Mouse (Mus musculus): Measurements from ENCODE around the gene C2cd3.
"Not testable (repeated sequence)": the region's sequence is repeated elsewhere in the genome, so short reads cannot be mapped to it uniquely, and the experiment has no call there.

Gene C2cd3

GRCm38 (mm10) chr7:100470796-100471406 is 98.9 kb downstream of the C2cd3 start:
- DNase-seq (ENCODE audit: low spot score), result no peak

DNA sequence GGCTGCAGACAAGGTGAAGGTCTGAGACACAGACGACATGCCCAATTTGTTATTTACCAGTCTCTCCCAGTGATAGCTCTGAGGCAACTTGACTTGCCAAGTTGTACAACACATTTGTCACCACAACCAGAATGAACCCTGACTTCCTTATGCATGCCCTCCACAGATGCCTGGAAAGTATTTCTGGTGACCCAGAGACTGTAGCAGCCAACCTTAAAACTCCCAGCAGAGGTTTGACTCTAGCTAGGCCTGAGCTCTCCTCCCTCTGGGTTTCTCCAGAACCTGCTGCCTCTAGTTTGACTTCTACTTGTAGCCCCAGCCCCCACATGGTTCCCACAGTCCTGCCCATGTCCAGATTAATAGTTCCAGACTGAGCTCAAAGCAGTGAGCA is 99.4 kb downstream of the C2cd3 start:
- no peak for DNase-seq (ENCODE audit: low spot score)

GRCm38 (mm10) chr7:100472777-100473176 is 100.7 kb downstream of the C2cd3 start, which contains the start of gene Ucp3:
TSS of gene Ucp3 (plus strand) at chr7:100472990.
- no peak for DNase-seq (ENCODE audit: low spot score)

DNA sequence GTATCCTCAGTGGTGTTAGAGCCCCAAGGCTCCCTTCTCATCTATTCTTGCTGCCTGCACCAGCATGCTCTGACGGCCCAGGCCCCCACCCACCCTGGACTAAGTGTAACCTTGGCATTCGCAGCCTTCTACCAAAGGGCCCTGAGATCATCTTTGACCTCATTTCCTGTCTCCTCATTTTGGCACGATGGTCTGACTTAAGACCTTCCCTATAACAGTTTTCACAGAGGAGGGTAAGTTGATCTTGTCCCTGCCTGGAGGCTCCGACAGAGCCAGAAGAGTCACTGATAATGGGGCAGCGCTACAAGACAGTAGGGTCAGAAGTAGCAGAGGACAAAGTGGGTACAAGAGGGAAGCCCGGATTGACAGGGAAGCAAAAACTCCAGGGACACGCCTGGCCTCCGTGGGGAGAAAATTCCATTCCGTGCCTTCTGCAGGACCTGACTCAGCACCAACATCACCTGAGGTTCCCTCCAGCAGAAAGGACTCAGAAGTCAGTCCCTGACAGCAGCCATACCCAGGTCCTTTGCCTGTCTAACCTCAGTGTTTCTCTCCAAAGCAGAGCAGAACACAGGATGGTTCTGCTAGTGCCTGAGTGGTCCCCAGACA is 101.9 kb downstream of the C2cd3 start:
- no peak for DNase-seq (ENCODE audit: low spot score)

- no peak for DNase-seq (ENCODE audit: low spot score)
These were observed 102.6 kb downstream of the C2cd3 start for GRCm38 (mm10) chr7:100474680-100475079.

- DNase-seq (ENCODE audit: low spot score), result no peak
These were observed 107.2 kb downstream of the C2cd3 start for GRCm38 (mm10) chr7:100479100-100479822.

- DNase-seq (ENCODE audit: low spot score), result peak; percentile 25
These were observed 107.8 kb downstream of the C2cd3 start for GRCm38 (mm10) chr7:100479823-100480164.

DNA sequence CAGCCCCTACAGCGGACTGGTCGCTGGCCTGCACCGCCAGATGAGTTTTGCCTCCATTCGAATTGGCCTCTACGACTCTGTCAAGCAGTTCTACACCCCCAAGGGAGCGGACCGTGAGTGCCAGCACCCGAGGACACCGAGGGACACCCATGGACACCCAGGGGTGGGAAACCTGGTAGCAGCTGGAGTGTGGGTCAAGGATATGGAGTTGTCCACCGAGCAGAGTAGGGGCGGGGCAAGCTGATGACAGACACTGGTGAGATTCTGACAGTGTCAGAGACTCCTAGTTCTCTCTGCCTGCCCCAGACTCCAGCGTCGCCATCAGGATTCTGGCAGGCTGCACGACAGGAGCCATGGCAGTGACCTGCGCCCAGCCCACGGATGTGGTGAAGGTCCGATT is 108.1 kb downstream of the C2cd3 start:
- DNase-seq (ENCODE audit: low spot score), result no peak

- DNase-seq (ENCODE audit: low spot score), result not testable (repeated sequence)
These were observed 110.0 kb downstream of the C2cd3 start for GRCm38 (mm10) chr7:100482046-100482445.

DNA sequence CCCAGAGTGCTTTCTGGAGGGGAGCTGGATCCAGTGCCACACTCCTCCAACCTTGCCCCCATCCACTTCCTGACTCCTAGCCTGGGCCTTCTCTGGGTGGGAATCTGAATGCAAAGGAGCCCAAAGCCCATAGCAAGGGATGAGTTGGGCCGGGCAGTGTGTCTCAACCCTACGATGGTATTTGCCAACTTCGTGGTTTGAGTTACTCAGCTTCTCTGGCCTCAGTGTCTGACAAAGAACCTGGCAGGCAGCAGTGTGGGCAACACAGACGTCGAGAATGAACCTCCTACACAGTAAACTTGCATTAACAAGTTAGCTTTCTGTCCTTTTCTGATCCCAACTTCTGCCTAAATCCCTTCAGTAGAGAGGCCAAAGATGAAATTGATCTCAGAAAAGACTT is 112.5 kb downstream of the C2cd3 start:
- DNase-seq (ENCODE audit: low spot score), result no peak

GRCm38 (mm10) chr7:100487301-100487700 is 115.3 kb downstream of the C2cd3 start:
- DNase-seq (ENCODE audit: low spot score), result no peak

DNA sequence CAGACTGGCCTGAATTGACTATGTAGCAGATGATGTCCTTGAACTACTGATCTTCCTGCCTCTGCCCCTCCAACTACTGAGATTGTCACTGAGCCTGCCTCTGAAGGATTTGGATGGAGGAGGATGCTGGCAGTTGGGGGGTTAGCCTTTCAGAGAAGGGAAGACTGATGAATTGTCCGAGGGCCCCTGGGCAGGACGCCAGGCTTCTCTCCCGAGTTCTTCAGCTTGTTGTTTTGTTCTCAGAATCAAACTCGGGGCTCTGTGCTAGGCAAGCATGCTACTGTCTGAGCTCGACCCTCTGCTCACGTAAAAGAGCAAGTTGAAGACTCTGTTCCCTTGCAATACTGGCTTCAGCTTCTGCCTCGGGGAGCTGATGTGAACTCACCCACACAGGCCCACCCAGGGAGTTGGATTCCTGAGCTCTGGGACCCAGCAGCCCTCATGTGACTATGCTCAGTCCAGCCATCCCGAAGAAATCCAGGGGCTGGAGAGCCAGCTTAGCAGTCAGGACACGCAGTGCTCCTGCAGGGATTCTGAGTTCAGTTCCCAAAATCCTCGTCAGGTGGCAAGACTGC is 116.5 kb downstream of the C2cd3 start:
- no peak for DNase-seq (ENCODE audit: low spot score)

DNA sequence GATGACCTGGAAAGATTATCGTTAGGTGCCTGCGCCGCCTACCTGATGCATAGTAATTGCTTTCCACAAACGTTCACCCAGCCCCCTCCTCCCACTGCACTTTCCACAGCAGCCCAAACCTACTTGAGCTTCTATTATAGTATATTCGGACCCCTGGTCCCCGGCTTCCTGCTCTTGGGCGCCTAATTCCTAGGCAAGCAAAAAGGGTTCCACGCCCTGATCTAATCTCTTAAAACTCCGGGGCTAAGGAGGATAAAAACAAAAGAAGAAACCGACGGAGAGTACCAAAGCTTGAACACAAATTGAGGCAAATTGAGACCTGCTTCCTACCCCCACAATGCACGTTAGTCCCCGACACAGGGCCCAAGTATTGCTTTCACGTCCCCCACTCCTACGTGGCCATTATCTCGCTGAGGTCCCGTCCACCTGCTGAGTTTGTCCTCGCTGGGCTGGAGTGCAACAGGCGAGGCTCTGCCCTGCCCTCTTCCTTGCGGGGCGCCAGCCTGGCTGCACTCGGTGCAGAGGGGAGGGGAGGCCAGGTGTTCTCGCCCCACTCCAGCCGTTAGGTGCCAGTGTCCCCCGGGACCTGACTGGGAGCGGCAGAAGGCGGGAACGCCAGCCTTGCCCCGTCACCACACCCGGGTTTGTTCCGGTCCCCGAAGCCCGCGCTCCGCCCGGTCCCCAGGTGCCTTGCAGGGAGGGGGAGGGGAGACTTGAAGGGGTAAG is 120.5 kb downstream of the C2cd3 start:
- DNase-seq (ENCODE audit: low spot score), result no peak

DNA sequence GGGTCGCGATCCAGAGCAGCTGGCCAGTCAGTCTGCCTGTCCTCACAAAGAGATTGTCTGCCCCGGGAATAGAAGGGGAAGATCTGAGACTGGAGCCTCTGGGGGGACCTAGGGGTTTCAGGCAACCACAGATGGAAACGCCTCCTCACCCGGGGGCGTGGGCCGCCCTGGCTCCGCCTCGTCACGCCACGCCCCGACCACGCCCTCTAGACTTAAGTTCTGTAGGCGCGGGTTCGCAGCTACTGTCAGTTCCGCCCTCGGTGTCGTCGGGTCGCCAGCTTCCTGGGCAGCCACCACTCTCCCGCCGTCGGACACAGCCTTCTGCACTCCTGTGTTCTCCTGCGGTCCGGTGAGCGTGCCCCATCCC is 121.1 kb downstream of the C2cd3 start, which contains the start of gene Ucp2:
Gene Ucp2, plus strand, starts transcription at position 221 of the 367 bp plus-strand sequence.
- DNase-seq (ENCODE audit: low spot score), result peak; percentile 75

DNA sequence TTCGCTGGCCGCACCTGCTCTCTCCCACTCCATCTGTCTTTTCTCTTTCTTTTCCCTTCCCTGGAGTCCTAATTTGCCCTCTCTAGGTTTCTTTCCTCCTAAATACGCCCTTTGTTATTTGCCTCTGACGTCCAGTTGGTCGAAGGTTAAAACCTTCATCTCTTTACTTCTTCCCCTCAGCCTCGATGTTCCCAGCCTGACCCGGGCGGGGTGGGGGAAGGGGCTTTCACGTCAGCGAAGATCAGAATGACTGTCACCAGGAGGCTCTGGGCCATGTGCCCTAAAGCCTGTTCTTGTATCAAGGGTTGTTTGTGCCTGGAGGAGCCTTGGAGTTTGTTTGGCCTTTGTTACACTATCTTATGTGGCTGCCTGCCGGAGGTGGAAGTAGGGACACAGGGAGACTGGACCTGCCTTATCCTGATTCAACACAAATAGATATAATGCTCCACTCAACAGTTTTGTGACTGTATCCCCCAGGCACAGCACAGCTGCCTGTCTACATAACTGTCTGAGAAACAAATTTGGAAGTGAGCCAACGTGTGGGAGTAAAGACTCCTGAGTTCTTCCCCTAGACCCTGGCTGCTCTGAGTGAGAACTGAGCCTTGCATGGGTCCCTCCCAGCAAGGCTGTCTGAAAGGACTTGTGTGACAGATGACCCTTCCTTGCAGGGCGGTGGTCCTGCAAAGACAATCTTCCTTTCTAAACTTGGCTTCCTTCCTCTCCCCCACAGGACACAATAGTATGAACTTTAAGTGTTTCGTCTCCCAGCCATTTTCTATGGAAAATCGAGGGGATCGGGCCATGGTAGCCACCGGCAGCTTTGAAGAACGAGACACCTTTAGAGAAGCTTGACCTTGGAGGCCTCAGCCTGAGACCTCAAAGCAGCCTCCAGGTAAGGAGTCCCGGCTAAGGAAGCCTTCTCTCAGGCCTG is 121.7 kb downstream of the C2cd3 start:
- peak; percentile 19 for DNase-seq (ENCODE audit: low spot score)

GRCm38 (mm10) chr7:100494415-100494831 is 122.4 kb downstream of the C2cd3 start:
- no peak for DNase-seq (ENCODE audit: low spot score)

DNA sequence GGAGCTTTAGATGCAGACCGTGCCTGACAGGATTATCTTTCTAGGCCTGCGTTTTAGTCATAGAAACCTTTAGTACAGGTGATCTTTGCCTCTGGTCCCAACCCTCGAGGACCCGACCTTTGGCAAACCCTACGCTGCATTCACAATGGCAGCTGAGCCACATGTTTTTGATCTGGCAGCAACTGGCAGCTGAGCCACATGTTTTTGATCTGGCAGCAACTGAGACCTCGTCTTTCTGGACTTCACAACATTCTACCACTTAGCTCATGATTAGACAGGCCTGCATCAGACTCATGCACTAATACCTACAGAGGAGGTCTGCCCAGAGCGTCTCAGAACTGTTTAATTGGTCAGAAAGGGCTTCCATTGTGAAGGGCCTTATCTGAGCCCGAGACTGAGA is 123.0 kb downstream of the C2cd3 start:
- DNase-seq (ENCODE audit: low spot score), result no peak

- peak; percentile 50 for DNase-seq (ENCODE audit: low spot score)
These were observed 123.7 kb downstream of the C2cd3 start for GRCm38 (mm10) chr7:100495581-100496251.

DNA sequence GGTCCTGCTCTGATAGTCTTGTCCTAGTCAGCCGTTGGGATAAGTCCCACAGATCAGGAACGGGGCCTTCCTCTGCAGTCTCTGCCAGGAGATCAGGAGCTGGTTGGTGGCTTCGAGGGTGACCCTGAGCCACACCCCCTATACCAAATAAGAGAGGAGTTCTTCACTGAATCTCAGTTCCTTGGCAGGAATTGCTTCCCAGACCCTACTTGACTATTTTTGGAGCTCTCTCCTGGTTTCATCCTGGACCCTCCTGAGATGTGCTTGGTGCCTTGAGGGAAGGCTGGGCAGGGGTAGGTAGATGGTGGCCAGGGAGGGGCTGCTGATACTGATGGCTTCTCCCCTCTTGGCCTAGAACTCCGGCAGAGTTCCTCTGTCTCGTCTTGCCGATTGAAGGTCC is 124.3 kb downstream of the C2cd3 start:
- DNase-seq (ENCODE audit: low spot score), result no peak

DNA sequence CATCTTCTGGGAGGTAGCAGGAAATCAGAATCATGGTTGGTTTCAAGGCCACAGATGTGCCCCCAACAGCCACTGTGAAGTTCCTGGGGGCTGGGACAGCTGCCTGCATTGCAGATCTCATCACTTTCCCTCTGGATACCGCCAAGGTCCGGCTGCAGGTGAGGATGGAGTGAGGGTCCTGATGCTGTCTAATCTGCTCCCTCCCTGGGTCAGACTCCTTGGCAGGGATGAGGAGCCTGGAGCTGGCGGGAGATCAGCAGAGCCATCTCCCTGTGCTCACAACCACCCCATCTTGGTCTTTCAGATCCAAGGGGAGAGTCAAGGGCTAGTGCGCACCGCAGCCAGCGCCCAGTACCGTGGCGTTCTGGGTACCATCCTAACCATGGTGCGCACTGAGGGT is 124.8 kb downstream of the C2cd3 start:
- DNase-seq (ENCODE audit: low spot score), result no peak

DNA sequence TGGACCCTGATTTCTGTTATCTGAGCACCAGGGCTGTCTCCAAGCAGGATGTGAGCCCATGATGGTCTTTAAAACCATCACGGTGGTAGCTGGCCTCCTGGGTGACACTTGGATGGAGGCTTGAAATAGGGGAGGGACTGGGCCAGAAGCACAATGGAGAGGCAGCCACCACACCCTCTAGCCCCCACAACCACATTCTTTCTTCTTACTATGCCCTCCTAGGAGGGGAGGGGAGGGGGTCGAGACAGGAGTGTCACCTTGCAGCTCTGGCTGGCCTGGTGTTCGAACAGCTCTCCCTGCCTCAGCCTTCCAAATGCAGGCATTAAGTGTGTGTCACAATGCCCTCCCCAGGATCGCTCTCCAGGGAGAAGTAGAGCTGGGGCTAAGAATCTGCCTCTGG is 125.4 kb downstream of the C2cd3 start:
- DNase-seq (ENCODE audit: low spot score), result no peak

Measured in retina, embryonic 14.5 days (tissue).